Mouse (Mus musculus): ENCODE results near the gene Epb41l1. TPM values are rescaled to one million over a fixed set of nuclear protein-coding genes. Genes with fewer than 3 reads are reported as not detected.

The Epb41l1 gene
- polyA plus RNA-seq, 1 experiment from 2014 or later = 20.9 TPM

- H3K27ac ChIP-seq (replicated peaks; ENCODE audit: low read depth, low read length) = no peak overlapping the region
- no peaks in the 10 kb centered on the region for H3K9me3 ChIP-seq (ENCODE audit: control insufficient read depth, low read length)
- H3K4me3 ChIP-seq (replicated peaks; ENCODE audit: low read depth, low read length) = no peak overlapping the region
- no peak overlapping the region for H3K4me2 ChIP-seq (ENCODE audit: low read length)
- peaks cover 64% of the 10 kb centered on the region for H3K36me3 ChIP-seq (ENCODE audit: control insufficient read depth, insufficient read depth, low read length)
- WGBS = 84% methylated on average over 5 of the region's 5 CpGs
- H3K27me3 ChIP-seq (ENCODE audit: control insufficient read depth, insufficient read depth, low read length) = no peaks in the 10 kb centered on the region
- H3K9ac ChIP-seq (replicated peaks; ENCODE audit: low read length) = no peak overlapping the region
- DNase-seq (no peak), ATAC-seq (ENCODE audit: low FRiP score, low TSS enrichment) (no peak)
- no peaks in the 10 kb centered on the region for H3K4me1 ChIP-seq (ENCODE audit: control insufficient read depth, insufficient read depth, low read length)
Measured at GRCm38 (mm10) chr2:156563557-156563956, 142.8 kb downstream of the Epb41l1 start.

GRCm38 (mm10) chr2:156566512-156566911, 145.8 kb downstream of the Epb41l1 start:
- ATAC-seq (ENCODE audit: low FRiP score, low TSS enrichment) = no peak
- Histone ChIP-seq H3K4me1 (ENCODE audit: control insufficient read depth, insufficient read depth, low read length) (no peaks in the 10 kb centered on the region), H3K4me2 (ENCODE audit: low read length) (no peak overlapping the region), H3K4me3 (replicated peaks; ENCODE audit: low read depth, low read length) (no peak overlapping the region), H3K27me3 (ENCODE audit: control insufficient read depth, insufficient read depth, low read length) (no peaks in the 10 kb centered on the region), H3K9ac (replicated peaks; ENCODE audit: low read length) (no peak overlapping the region), H3K9me3 (ENCODE audit: control insufficient read depth, low read length) (no peaks in the 10 kb centered on the region), H3K36me3 (ENCODE audit: control insufficient read depth, insufficient read depth, low read length) (peaks cover 61% of the 10 kb centered on the region), H3K27ac (replicated peaks; ENCODE audit: low read depth, low read length) (no peak overlapping the region)
- DNase-seq = no peak
- 89% methylated on average over 2 of the region's 2 CpGs for WGBS

GRCm38 (mm10) chr2:156568647-156569046, 147.9 kb downstream of the Epb41l1 start:
- Histone ChIP-seq H3K4me2 (ENCODE audit: low read length) (no peak overlapping the region), H3K4me3 (replicated peaks; ENCODE audit: low read depth, low read length) (no peak overlapping the region), H3K36me3 (ENCODE audit: control insufficient read depth, insufficient read depth, low read length) (peaks cover 51% of the 10 kb centered on the region), H3K27ac (replicated peaks; ENCODE audit: low read depth, low read length) (no peak overlapping the region), H3K9ac (replicated peaks; ENCODE audit: low read length) (no peak overlapping the region), H3K4me1 (ENCODE audit: control insufficient read depth, insufficient read depth, low read length) (no peaks in the 10 kb centered on the region), H3K9me3 (ENCODE audit: control insufficient read depth, low read length) (no peaks in the 10 kb centered on the region), H3K27me3 (ENCODE audit: control insufficient read depth, insufficient read depth, low read length) (no peaks in the 10 kb centered on the region)
- WGBS = 90% methylated on average over 7 of the region's 7 CpGs
- ATAC-seq (ENCODE audit: low FRiP score, low TSS enrichment) = no peak
- DNase-seq = no peak

GRCm38 (mm10) chr2:156569261-156569660, 148.6 kb downstream of the Epb41l1 start:
- H3K27me3 ChIP-seq (ENCODE audit: control insufficient read depth, insufficient read depth, low read length) = no peaks in the 10 kb centered on the region
- 88% methylated on average over 3 of the region's 3 CpGs for WGBS
- H3K4me3 ChIP-seq (replicated peaks; ENCODE audit: low read depth, low read length) = no peak overlapping the region
- peaks cover 51% of the 10 kb centered on the region for H3K36me3 ChIP-seq (ENCODE audit: control insufficient read depth, insufficient read depth, low read length)
- ATAC-seq (ENCODE audit: low FRiP score, low TSS enrichment) (no peak), DNase-seq (no peak)
- H3K4me2 ChIP-seq (ENCODE audit: low read length) = no peak overlapping the region
- no peak overlapping the region for H3K9ac ChIP-seq (replicated peaks; ENCODE audit: low read length)
- no peaks in the 10 kb centered on the region for H3K4me1 ChIP-seq (ENCODE audit: control insufficient read depth, insufficient read depth, low read length)
- no peak overlapping the region for H3K27ac ChIP-seq (replicated peaks; ENCODE audit: low read depth, low read length)
- no peaks in the 10 kb centered on the region for H3K9me3 ChIP-seq (ENCODE audit: control insufficient read depth, low read length)

GRCm38 (mm10) chr2:156571521-156571920, 150.8 kb downstream of the Epb41l1 start:
- Histone ChIP-seq H3K4me1 (ENCODE audit: control insufficient read depth, insufficient read depth, low read length) (no peaks in the 10 kb centered on the region), H3K36me3 (ENCODE audit: control insufficient read depth, insufficient read depth, low read length) (peaks cover 36% of the 10 kb centered on the region), H3K9ac (replicated peaks; ENCODE audit: low read length) (no peak overlapping the region), H3K9me3 (ENCODE audit: control insufficient read depth, low read length) (no peaks in the 10 kb centered on the region), H3K4me2 (ENCODE audit: low read length) (no peak overlapping the region), H3K27ac (replicated peaks; ENCODE audit: low read depth, low read length) (no peak overlapping the region), H3K4me3 (replicated peaks; ENCODE audit: low read depth, low read length) (no peak overlapping the region), H3K27me3 (ENCODE audit: control insufficient read depth, insufficient read depth, low read length) (no peaks in the 10 kb centered on the region)
- DNase-seq = no peak
- WGBS = 85% methylated on average over 6 of the region's 6 CpGs
- ATAC-seq (ENCODE audit: low FRiP score, low TSS enrichment) = no peak

- DNase-seq (no peak), ATAC-seq (ENCODE audit: low FRiP score, low TSS enrichment) (no peak)
- H3K27ac ChIP-seq (replicated peaks; ENCODE audit: low read depth, low read length) = no peak overlapping the region
- no peak overlapping the region for H3K9ac ChIP-seq (replicated peaks; ENCODE audit: low read length)
- H3K4me2 ChIP-seq (ENCODE audit: low read length) = no peak overlapping the region
- H3K4me1 ChIP-seq (ENCODE audit: control insufficient read depth, insufficient read depth, low read length) = no peaks in the 10 kb centered on the region
- H3K4me3 ChIP-seq (replicated peaks; ENCODE audit: low read depth, low read length) = no peak overlapping the region
- 87% methylated on average over 7 of the region's 7 CpGs for WGBS
- H3K36me3 ChIP-seq (ENCODE audit: control insufficient read depth, insufficient read depth, low read length) = no peaks in the 10 kb centered on the region
- no peaks in the 10 kb centered on the region for H3K27me3 ChIP-seq (ENCODE audit: control insufficient read depth, insufficient read depth, low read length)
- H3K9me3 ChIP-seq (ENCODE audit: control insufficient read depth, low read length) = no peaks in the 10 kb centered on the region
Measured at GRCm38 (mm10) chr2:156576850-156577587, 156.3 kb downstream of the Epb41l1 start.

- no peak for ATAC-seq (ENCODE audit: low FRiP score, low TSS enrichment)
- Histone ChIP-seq H3K4me3 (replicated peaks; ENCODE audit: low read depth, low read length) (no peak overlapping the region), H3K27me3 (ENCODE audit: control insufficient read depth, insufficient read depth, low read length) (no peaks in the 10 kb centered on the region), H3K9me3 (ENCODE audit: control insufficient read depth, low read length) (no peaks in the 10 kb centered on the region), H3K9ac (replicated peaks; ENCODE audit: low read length) (no peak overlapping the region), H3K4me2 (ENCODE audit: low read length) (no peak overlapping the region), H3K36me3 (ENCODE audit: control insufficient read depth, insufficient read depth, low read length) (no peaks in the 10 kb centered on the region), H3K27ac (replicated peaks; ENCODE audit: low read depth, low read length) (no peak overlapping the region), H3K4me1 (ENCODE audit: control insufficient read depth, insufficient read depth, low read length) (peaks cover 8% of the 10 kb centered on the region; the same call in 1 of the 2 replicates)
- WGBS = 81% methylated on average over 5 of the region's 5 CpGs
- no peak for DNase-seq
Measured at GRCm38 (mm10) chr2:156580507-156580906, 159.8 kb downstream of the Epb41l1 start.

- peak; percentile 9 for DNase-seq
- peaks cover 8% of the 10 kb centered on the region; the same call in 1 of the 2 replicates for H3K4me1 ChIP-seq (ENCODE audit: control insufficient read depth, insufficient read depth, low read length)
- H3K4me3 ChIP-seq (replicated peaks; ENCODE audit: low read depth, low read length) = no peak overlapping the region
- no peak overlapping the region for H3K27ac ChIP-seq (replicated peaks; ENCODE audit: low read depth, low read length)
- no peaks in the 10 kb centered on the region for H3K36me3 ChIP-seq (ENCODE audit: control insufficient read depth, insufficient read depth, low read length)
- H3K9me3 ChIP-seq (ENCODE audit: control insufficient read depth, low read length) = no peaks in the 10 kb centered on the region
- H3K4me2 ChIP-seq (ENCODE audit: low read length) = no peak overlapping the region
- H3K27me3 ChIP-seq (ENCODE audit: control insufficient read depth, insufficient read depth, low read length) = no peaks in the 10 kb centered on the region
- ATAC-seq (ENCODE audit: low FRiP score, low TSS enrichment) = no peak
- H3K9ac ChIP-seq (replicated peaks; ENCODE audit: low read length) = no peak overlapping the region
- 60% methylated on average over 10 of the region's 10 CpGs for WGBS
Measured at GRCm38 (mm10) chr2:156581244-156581643, 160.5 kb downstream of the Epb41l1 start.

- WGBS = 91% methylated on average over 10 of the region's 10 CpGs
- no peak for ATAC-seq (ENCODE audit: low FRiP score, low TSS enrichment)
- no peak for DNase-seq
- no peak overlapping the region for H3K4me3 ChIP-seq (replicated peaks; ENCODE audit: low read depth, low read length)
- no peak overlapping the region for H3K4me2 ChIP-seq (ENCODE audit: low read length)
- no peak overlapping the region for H3K27ac ChIP-seq (replicated peaks; ENCODE audit: low read depth, low read length)
- H3K9me3 ChIP-seq (ENCODE audit: control insufficient read depth, low read length) = no peaks in the 10 kb centered on the region
- no peak overlapping the region for H3K9ac ChIP-seq (replicated peaks; ENCODE audit: low read length)
- no peaks in the 10 kb centered on the region for H3K36me3 ChIP-seq (ENCODE audit: control insufficient read depth, insufficient read depth, low read length)
- H3K27me3 ChIP-seq (ENCODE audit: control insufficient read depth, insufficient read depth, low read length) = no peaks in the 10 kb centered on the region
- H3K4me1 ChIP-seq (ENCODE audit: control insufficient read depth, insufficient read depth, low read length) = peaks cover 8% of the 10 kb centered on the region; the same call in 1 of the 2 replicates
Measured at GRCm38 (mm10) chr2:156582887-156583286, 162.2 kb downstream of the Epb41l1 start.
